Mouse (Mus musculus): ENCODE data around the gene Mapkapk2.

DNA sequence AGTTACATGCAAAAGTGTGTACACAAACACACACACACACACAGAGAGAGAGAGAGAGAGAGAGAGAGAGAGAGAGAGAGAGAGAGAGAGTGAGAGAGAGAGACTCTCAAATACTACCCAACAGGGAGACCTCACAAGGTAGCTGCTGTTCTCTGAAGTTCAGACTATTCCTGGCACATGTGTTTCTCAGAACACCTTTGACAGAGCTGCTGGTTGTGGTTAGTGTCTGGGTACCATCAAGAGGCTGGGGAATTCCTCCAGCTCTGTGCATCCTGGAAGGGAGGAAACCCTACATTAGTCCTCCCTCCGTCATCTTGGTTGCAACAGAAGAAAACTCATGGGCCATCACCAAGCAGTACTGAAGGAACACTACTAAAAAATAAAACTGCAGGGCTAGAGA lies 16.9 kb downstream of the Mapkapk2 start:
- TF ChIP-seq EP300 (IDR thresholded peaks at IDR 0.05; ENCODE audit: low read depth) (no peak), CTCF (IDR thresholded peaks at IDR 0.05; ENCODE audit: low read depth) (no peak)

Data from liver, postnatal 0 days (tissue).